Mouse (Mus musculus) cerebellum, adult 2 months (tissue): Measurements from ENCODE around the gene Hdc.

Source experiments
- CTCF ChIP-seq: fragments of 200-500 bp; IDR thresholded peaks from 2 replicates; pipeline ENCODE4 v1.5.1; 2011; ENCODE audit warnings: low read depth, mild to moderate bottlenecking, control low read depth, low read length, moderate library complexity, borderline replicate concordance; ENCODE audit not compliant: insufficient read depth
- POLR2A ChIP-seq: fragments of 200-500 bp; IDR thresholded peaks from 2 replicates; pipeline ENCODE4 v1.6.1; 2011; ENCODE audit warnings: low read length, control low read depth, borderline replicate concordance; ENCODE audit not compliant: insufficient read depth

DNA sequence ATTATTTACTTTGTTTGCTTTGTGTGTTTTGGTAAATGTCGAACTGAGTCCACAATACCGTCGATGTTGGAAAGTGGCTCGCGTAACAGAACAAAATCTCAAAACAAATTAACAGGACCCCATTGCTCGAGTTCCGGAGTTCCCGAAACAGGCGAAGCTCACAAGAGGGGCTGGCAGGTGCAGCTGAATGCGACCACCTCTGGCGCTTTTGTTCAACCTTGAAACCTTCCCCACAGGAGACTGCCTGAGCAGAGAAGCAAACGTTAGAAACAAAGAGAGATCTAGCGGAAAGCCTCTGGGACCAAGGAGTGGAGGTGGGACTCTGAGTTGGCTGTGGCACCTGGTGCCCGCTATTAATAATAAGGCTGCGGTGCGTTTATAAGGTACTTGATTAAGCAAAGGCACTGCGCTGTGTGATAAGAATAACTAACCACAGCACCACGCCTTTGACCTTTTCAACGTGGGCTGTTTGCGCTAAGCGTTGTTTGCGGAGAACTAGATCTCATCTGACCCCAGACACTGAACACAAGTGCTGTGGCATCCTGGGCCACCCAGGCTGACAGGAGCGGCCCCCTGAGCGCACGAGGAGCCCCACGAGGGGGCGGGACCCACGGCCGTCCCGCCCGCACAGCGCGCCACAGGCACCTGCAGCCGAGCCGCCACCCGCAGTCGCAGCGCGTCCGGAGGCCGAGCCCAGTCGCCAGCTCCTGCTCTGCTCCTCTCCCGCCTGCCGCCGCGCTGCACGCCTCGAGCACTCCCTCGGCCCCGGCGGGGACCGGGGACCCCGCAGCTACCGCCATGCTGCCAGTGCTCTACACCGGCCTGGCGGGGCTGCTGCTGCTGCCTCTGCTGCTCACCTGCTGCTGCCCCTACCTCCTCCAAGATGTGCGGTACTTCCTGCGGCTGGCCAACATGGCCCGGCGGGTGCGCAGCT is 66.5 kb downstream of the Hdc start, which contains the start of gene Slc27a2:
- TF ChIP-seq POLR2A (no peak), CTCF (no peak)
